Mouse (Mus musculus) megakaryocyte, adult 5-6 weeks (primary cell): ENCODE data around the gene Smok2b. TPM values are rescaled to one million over a fixed set of nuclear protein-coding genes. Genes with fewer than 3 reads are reported as not detected.
A peak's percentile ranks its signal among the peaks of the same experiment; 100 is the strongest.
"Not testable (repeated sequence)": the region's sequence is repeated elsewhere in the genome, so short reads cannot be mapped to it uniquely, and the experiment has no call there.

Experiments
- ATAC-seq: 2 replicates; pipeline ENCODE4 v1.8.0; 2016; ENCODE audit warnings: mild to moderate bottlenecking, inconsistent platforms; ENCODE audit not compliant: poor library complexity, severe bottlenecking
- total RNA-seq, 2 experiments: library from RNA; stranded (forward) in 1 of 2; stranded (reverse) in 1 of 2; fragments of 153-499, 151-499 nt in 1 of 2; fragments of 221-1000, 200-1000 nt in 1 of 2; gene quantifications; 2 replicates each; pipeline versions ENCODE4 v1.2.3 to v1.2.4; 2015 to 2017

The Smok2b gene
- not detected in 2 replicates for total RNA-seq (2015)
- total RNA-seq (2017), result not detected in 2 replicates

GRCm38 (mm10) chr17:13229957-13230356, at the start of gene Smok2b:
TSS of gene Smok2b (plus strand) at chr17:13230257.
- not testable (repeated sequence) for ATAC-seq

GRCm38 (mm10) chr17:13180491-13180890, 49.6 kb upstream of the Smok2b start:
- ATAC-seq, result not testable (repeated sequence)

- ATAC-seq, result not testable (repeated sequence)
Measured at GRCm38 (mm10) chr17:13182712-13183111, 47.3 kb upstream of the Smok2b start.

- ATAC-seq, result not testable (repeated sequence)
Measured at GRCm38 (mm10) chr17:13184514-13184913, 45.5 kb upstream of the Smok2b start.

- not testable (repeated sequence) for ATAC-seq
Measured at GRCm38 (mm10) chr17:13186541-13186940, 43.5 kb upstream of the Smok2b start.

- ATAC-seq, result not testable (repeated sequence)
Measured at GRCm38 (mm10) chr17:13187621-13188020, 42.4 kb upstream of the Smok2b start.

GRCm38 (mm10) chr17:13188846-13189245, 41.2 kb upstream of the Smok2b start:
- ATAC-seq, result peak; percentile 78

- ATAC-seq, result not testable (repeated sequence)
Measured at GRCm38 (mm10) chr17:13190836-13191583, 39.0 kb upstream of the Smok2b start.

GRCm38 (mm10) chr17:13196486-13196885, 33.6 kb upstream of the Smok2b start:
- not testable (repeated sequence) for ATAC-seq

- not testable (repeated sequence) for ATAC-seq
Measured at GRCm38 (mm10) chr17:13198812-13199211, 31.2 kb upstream of the Smok2b start.

GRCm38 (mm10) chr17:13199880-13200409, 30.1 kb upstream of the Smok2b start:
- not testable (repeated sequence) for ATAC-seq

- not testable (repeated sequence) for ATAC-seq
Measured at GRCm38 (mm10) chr17:13201551-13201950, 28.5 kb upstream of the Smok2b start.

- ATAC-seq, result not testable (repeated sequence)
Measured at GRCm38 (mm10) chr17:13202453-13203107, 27.5 kb upstream of the Smok2b start.

- not testable (repeated sequence) for ATAC-seq
Measured at GRCm38 (mm10) chr17:13205247-13205646, 24.8 kb upstream of the Smok2b start.

- no peak for ATAC-seq
Measured at GRCm38 (mm10) chr17:13206491-13206890, 23.6 kb upstream of the Smok2b start.

GRCm38 (mm10) chr17:13208460-13208859, 21.6 kb upstream of the Smok2b start:
- ATAC-seq, result not testable (repeated sequence)

- ATAC-seq, result no peak
Measured at GRCm38 (mm10) chr17:13212136-13212850, 17.8 kb upstream of the Smok2b start.

GRCm38 (mm10) chr17:13214169-13214568, 15.9 kb upstream of the Smok2b start:
- ATAC-seq, result peak; percentile 47

GRCm38 (mm10) chr17:13215595-13215994, 14.5 kb upstream of the Smok2b start:
- no peak for ATAC-seq

GRCm38 (mm10) chr17:13220888-13221287, 9.2 kb upstream of the Smok2b start, which contains the start of gene Smok2a:
TSS of gene Smok2a (plus strand) at chr17:13221188.
- ATAC-seq, result no peak

GRCm38 (mm10) chr17:13221921-13222320, 8.1 kb upstream of the Smok2b start:
- not testable (repeated sequence) for ATAC-seq
